Mouse (Mus musculus): ENCODE measurements at regions not wholly inside any gene's neighbourhood (a gene's known extent, or its start where the extent isn't known, plus 50 kb on each side); places are given as distances from the start of the nearest gene placed in this dataset.
A peak's percentile ranks its signal among the peaks of the same experiment; 100 is the strongest.

DNA sequence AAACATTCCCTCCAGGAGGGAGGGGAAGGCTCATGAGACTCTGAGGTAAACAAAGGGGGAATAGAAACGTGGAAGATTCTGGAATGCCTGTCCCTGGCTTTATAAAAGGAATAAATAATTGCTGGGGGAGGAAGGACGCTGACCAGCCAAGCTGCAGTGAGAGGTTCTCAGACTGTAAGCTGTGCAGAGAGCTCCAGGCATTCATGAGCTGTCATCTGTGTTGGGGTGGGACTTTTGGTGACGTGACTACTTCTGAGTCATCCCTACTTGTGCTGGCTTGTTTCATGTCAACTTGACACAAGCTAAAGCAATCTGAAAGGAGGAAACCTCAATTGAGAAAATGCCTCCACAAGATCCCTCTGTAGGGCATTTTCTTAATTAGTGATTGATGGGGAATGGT is 246.9 kb downstream of the Sp3 start:
- H3K4me3 ChIP-seq, result no peak overlapping the region
- H3K27ac ChIP-seq, result no peak overlapping the region
- intact Hi-C loops (cut with DNase I), result no loop called here
- no peak for DNase-seq
- TF ChIP-seq CTCF (IDR thresholded peaks at IDR 0.05), result no peak

DNA sequence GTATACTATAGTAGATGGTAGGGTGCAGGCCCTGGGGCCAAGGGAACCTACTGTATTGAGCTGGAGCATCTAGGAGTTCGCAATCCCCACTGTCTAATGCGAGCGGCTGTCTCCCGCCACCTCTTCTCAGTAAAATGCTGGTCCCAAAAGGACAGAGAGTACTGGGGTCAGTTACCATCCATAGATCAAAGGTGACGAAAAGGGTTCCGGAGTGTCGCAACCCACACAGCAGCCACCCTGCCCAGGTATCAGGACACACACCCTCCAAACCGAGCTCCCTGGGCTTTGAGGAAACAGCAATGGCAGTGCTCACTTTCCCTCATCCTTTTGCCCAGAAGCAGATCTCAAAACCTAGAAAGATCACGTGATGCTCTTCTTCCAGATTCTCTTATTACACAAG is 245.2 kb downstream of the Sp3 start:
- Histone ChIP-seq H3K4me3 (no peak overlapping the region), H3K27ac (no peak overlapping the region)
- TF ChIP-seq CTCF (IDR thresholded peaks at IDR 0.05), result no peak
- no peak for DNase-seq
- intact Hi-C loops (cut with DNase I), result no loop called here

DNA sequence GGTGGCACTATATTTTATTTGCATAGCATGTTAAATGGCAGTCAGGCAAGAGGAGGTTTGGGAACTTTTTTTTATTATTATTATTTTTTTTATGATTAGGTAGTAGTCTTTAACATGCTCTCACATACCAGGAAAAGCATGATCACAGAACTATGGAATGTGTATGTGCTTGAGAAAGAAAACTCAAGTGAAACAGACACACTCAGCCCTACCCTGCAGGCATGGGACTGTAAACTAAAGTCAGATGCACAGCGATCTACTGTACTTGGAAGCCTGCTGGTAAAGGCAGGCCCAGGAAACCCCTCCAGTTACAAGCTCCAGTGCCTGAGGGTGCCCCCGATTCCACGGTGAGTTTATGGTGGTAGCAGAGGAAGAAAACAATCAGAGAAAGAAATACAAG is 243.6 kb downstream of the Sp3 start:
- Histone ChIP-seq H3K27ac (no peak overlapping the region), H3K4me3 (no peak overlapping the region)
- intact Hi-C loops (cut with DNase I), result no loop called here
- DNase-seq, result no peak
- TF ChIP-seq CTCF (IDR thresholded peaks at IDR 0.05), result no peak

GRCm38 (mm10) chr2:72740391-72741361 is 239.6 kb downstream of the Sp3 start:
- Histone ChIP-seq H3K27ac (peak overlapping the region; percentile 53), H3K4me3 (0 out of 2 replicates have a peak overlapping the region, but pooled peaks have one; percentile 15)
- intact Hi-C loops (cut with DNase I), result no loop called here
- TF ChIP-seq CTCF (IDR thresholded peaks at IDR 0.05), result no peak
- peak; percentile 70 for DNase-seq

- no peak overlapping the region for H3K4me3 ChIP-seq
- DNase-seq, result no peak
- intact Hi-C loops (cut with DNase I), result no loop called here
- no peak for TF ChIP-seq CTCF (IDR thresholded peaks at IDR 0.05)
- no peak overlapping the region for H3K27ac ChIP-seq
These were observed 238.5 kb downstream of the Sp3 start for GRCm38 (mm10) chr2:72741746-72742145.

GRCm38 (mm10) chr2:72743651-72744050 is 236.6 kb downstream of the Sp3 start:
- intact Hi-C loops (cut with DNase I), result no loop called here
- DNase-seq, result peak; percentile 32
- H3K27ac ChIP-seq, result no peak overlapping the region

DNA sequence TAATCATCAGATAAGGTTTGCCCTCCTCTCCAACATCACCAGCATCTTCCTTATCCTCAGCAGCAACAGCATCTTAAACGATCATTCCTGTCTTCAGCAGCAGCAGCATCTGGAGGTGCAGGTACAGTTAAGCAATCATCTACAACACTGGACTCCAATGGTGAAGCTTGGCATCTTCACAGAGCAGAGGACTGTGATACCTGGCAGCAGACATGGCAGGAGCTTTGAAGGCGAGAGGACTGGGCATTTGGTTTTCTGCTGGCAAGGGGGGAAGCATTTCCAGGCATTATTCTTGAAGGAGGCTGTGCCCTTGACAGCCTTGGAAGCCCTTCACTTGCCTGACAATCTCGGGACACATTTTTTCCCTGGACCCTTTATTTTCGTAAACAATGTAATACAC is 235.3 kb downstream of the Sp3 start:
- no peak for TF ChIP-seq CTCF (IDR thresholded peaks at IDR 0.05)
- Histone ChIP-seq H3K4me3 (no peak overlapping the region), H3K27ac (no peak overlapping the region)
- intact Hi-C loops (cut with DNase I), result no loop called here
- no peak for DNase-seq

More at GRCm38 (mm10) chr2:72743651-72744050, 236.6 kb downstream of the Sp3 start:
- H3K4me3 ChIP-seq, result no peak overlapping the region
- no peak for TF ChIP-seq CTCF (IDR thresholded peaks at IDR 0.05)

- intact Hi-C loops (cut with DNase I), result no loop called here
- H3K27ac ChIP-seq, result no peak overlapping the region
- no peak for TF ChIP-seq CTCF (IDR thresholded peaks at IDR 0.05)
These were observed 233.6 kb downstream of the Sp3 start for GRCm38 (mm10) chr2:72746476-72747215.

DNA sequence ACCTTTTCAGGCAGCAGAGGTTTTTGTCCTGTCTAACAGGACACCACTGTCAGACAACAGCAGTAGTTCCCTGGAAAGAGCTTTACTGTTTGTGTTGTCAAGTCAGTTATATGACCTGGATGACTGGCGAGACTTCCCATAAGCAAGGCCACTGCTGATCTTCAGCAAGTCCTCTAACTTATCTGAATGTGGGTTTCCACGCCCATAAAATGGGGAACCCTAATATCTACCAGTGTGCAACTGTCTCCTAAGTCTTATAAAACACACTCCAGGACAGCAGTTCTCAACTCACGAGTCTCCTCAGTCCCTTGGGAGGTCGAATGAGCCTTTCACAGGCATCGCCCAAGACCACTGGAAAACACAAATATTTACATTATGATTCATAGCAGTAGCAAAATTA is 232.9 kb downstream of the Sp3 start:
- intact Hi-C loops (cut with DNase I), result no loop called here

More at GRCm38 (mm10) chr2:72746476-72747215, 233.6 kb downstream of the Sp3 start:
- DNase-seq, result no peak
- H3K4me3 ChIP-seq, result no peak overlapping the region

DNA sequence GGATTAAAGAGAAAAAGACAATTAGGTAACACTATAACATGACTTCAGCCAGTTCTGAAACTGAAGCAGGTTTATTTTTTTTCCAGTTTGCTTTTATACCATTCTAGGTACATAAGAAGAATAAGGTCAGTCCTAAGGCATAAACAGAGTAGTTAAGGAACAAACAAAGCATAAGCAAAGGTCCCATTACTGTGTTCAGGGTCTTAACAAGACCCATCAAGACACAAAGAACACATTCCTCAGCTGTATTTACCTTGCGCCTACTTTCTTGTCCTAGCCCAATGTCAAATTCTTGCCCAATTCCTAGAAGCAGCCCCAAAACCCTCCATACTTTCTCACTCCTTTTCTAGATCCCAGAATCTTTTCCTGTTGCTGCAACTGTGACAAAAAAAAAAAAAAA is 230.8 kb downstream of the Sp3 start:
- no peak for TF ChIP-seq CTCF (IDR thresholded peaks at IDR 0.05)
- intact Hi-C loops (cut with DNase I), result no loop called here
- no peak overlapping the region for H3K4me3 ChIP-seq
- no peak overlapping the region for H3K27ac ChIP-seq
- DNase-seq, result no peak

More for the DNA sequence above, 232.9 kb downstream of the Sp3 start:
- TF ChIP-seq CTCF (IDR thresholded peaks at IDR 0.05), result no peak
- no peak for DNase-seq
- H3K27ac ChIP-seq, result no peak overlapping the region
- H3K4me3 ChIP-seq, result no peak overlapping the region

- Histone ChIP-seq H3K27ac (no peak overlapping the region), H3K4me3 (no peak overlapping the region)
- peak; percentile 44 for DNase-seq
- TF ChIP-seq CTCF (IDR thresholded peaks at IDR 0.05), result no peak
- intact Hi-C loops (cut with DNase I), result no loop called here
These were observed 228.8 kb downstream of the Sp3 start for GRCm38 (mm10) chr2:72751441-72751840.

DNA sequence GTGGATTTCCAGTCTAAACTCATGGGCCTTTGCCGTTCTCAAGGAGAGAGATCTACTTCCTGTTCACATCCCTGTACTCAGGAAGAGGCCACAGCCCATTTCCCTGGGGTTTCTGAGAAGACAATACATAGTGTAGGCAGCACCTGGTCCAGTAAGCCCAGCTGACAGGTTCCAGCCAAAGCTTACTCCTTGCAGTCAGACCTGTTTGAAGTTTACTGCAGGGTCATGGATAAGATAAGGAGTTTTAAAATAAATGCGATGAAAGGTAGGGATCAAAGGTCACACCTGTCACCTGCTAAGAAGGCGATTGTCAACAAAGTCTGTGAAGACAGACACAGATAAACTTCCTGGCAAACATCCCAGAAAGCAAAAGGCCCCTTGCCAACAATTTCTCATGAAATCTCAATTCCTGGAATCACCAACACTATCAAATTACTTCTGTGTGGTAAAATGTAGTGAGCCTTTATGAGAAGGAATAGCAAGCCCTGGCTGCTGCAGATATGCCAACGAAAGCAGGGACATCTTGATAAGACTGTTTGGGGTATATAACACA is 227.5 kb downstream of the Sp3 start:
- DNase-seq, result no peak
- H3K4me3 ChIP-seq, result no peak overlapping the region
- 0 out of 2 replicates have a peak overlapping the region, but pooled peaks have one; percentile 40 for H3K27ac ChIP-seq
- intact Hi-C loops (cut with DNase I), result no loop called here
- no peak for TF ChIP-seq CTCF (IDR thresholded peaks at IDR 0.05)

All from gastrocnemius, adult 2 months (tissue).